Mouse (Mus musculus): ENCODE results near the gene Acacb. TPM values are rescaled to one million over a fixed set of nuclear protein-coding genes. Genes with fewer than 3 reads are reported as not detected.

The Acacb gene
- total and polyA plus RNA-seq, 3 experiments: 3.9 to 16.3 (median 13.4) TPM

- no peak overlapping the region for H3K4me2 ChIP-seq (ENCODE audit: insufficient read depth, low read depth, poor library complexity, severe bottlenecking)
- no peak for TF ChIP-seq GABPA (IDR thresholded peaks at IDR 0.05; ENCODE audit: insufficient replicate concordance, low read depth, low read length)
- TF ChIP-seq MEF2A (IDR thresholded peaks at IDR 0.05; ENCODE audit: borderline replicate concordance, low read depth, low read length): no peak
- no peak for TF ChIP-seq TBP (conservative IDR thresholded peaks at IDR 0.05; ENCODE audit: low read depth, low read length)
- no peak for TF ChIP-seq SMC3 (IDR thresholded peaks at IDR 0.05; ENCODE audit: low read depth, low read length)
- no peak for TF ChIP-seq MXI1 (IDR thresholded peaks at IDR 0.05; ENCODE audit: low read depth, low read length)
- H3K4me1 ChIP-seq (ENCODE audit: control insufficient read depth in 1 of 2, insufficient read depth in 2 of 2): peaks cover 11 to 32% of the 10 kb centered on the region in 2 experiments
- DNase-seq (ENCODE audit: extremely low read depth): no peak
- H3K36me3 ChIP-seq (replicated peaks in 1 of 2; ENCODE audit: control insufficient read depth in 1 of 2, insufficient read depth in 1 of 2, low read length in 1 of 2): no peaks in the 10 kb centered on the region
- no peaks in the 10 kb centered on the region for H3K27me3 ChIP-seq (replicated peaks)
- H3K79me2 ChIP-seq (replicated peaks; ENCODE audit: control insufficient read depth, extremely low read depth, insufficient read depth, poor library complexity, severe bottlenecking): no peaks in the 10 kb centered on the region
- no peak overlapping the region for H3K27ac ChIP-seq (ENCODE audit: insufficient read depth, low read depth)
- no peak overlapping the region for H3K4me3 ChIP-seq (replicated peaks in 1 of 3; ENCODE audit: low read depth in 2 of 3, low read length in 2 of 3, poor library complexity in 1 of 3)
- H3K9ac ChIP-seq (ENCODE audit: insufficient read depth, low read depth): no peak overlapping the region
- H3K9me3 ChIP-seq (replicated peaks; ENCODE audit: low read length): no peaks in the 10 kb centered on the region
- dilution Hi-C loops (cut with MboI; ENCODE audit: extremely low pct_ligation_motif_present, extremely low pct_unique_long_range_greater_than_20kb, low sequenced_read_pairs): no loop called here
- in situ Hi-C loops (cut with MboI; ENCODE audit: low pct_ligation_motif_present, low pct_unique_long_range_greater_than_20kb, low sequenced_read_pairs): no loop called here
Observed at GRCm38 (mm10) chr5:114299156-114299855, 153.0 kb downstream of the Acacb start.

DNA sequence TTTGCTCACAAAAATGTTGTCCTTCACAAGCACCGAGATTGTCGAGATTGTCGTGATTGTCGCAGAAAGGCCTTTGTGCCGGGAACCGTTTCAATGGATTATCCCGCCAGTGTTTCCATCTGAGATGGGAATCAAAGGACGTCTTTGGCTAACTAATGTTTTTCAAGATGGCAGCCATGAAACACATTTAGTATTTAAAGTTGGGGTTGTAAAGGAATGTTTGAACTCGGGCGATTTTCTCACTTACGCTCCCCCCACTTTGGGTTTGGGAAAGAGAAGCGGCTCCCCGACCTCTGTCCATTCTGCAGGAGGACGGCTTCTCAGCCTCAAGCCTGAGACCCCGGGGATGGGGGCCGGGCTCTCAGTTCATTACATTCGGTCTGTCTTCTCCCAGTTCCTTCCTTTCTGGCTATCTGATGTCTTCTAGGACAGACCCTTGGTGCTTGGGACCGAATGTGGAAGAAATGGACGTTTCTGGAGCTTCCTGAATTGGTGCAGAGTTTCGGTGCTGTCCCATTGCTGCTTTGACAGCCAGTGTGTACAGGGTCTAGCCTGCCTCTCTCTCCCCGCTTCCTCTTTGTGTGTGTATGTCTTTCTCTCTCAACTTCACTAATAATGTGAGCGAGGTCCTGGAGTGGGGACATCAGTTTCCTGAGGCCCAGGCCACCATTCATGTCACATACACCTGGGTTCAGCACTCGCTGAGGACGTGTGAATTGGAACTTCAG, 153.7 kb downstream of the Acacb start:
- Histone ChIP-seq H3K4me3 (replicated peaks in 1 of 3; ENCODE audit: low read depth in 2 of 3, low read length in 2 of 3, poor library complexity in 1 of 3) (no peak overlapping the region), H3K9ac (ENCODE audit: insufficient read depth, low read depth) (no peak overlapping the region), H3K36me3 (replicated peaks in 1 of 2; ENCODE audit: control insufficient read depth in 1 of 2, insufficient read depth in 1 of 2, low read length in 1 of 2) (no peaks in the 10 kb centered on the region), H3K27me3 (replicated peaks) (no peaks in the 10 kb centered on the region), H3K27ac (ENCODE audit: insufficient read depth, low read depth) (no peak overlapping the region), H3K4me1 (ENCODE audit: control insufficient read depth in 1 of 2, insufficient read depth in 2 of 2) (peaks cover 11 to 32% of the 10 kb centered on the region in 2 experiments), H3K79me2 (replicated peaks; ENCODE audit: control insufficient read depth, extremely low read depth, insufficient read depth, poor library complexity, severe bottlenecking) (no peaks in the 10 kb centered on the region), H3K4me2 (ENCODE audit: insufficient read depth, low read depth, poor library complexity, severe bottlenecking) (no peak overlapping the region), H3K9me3 (replicated peaks; ENCODE audit: low read length) (no peaks in the 10 kb centered on the region)
- dilution Hi-C loops (cut with MboI; ENCODE audit: extremely low pct_ligation_motif_present, extremely low pct_unique_long_range_greater_than_20kb, low sequenced_read_pairs): no loop called here
- in situ Hi-C loops (cut with MboI; ENCODE audit: low pct_ligation_motif_present, low pct_unique_long_range_greater_than_20kb, low sequenced_read_pairs): no loop called here
- TF ChIP-seq CTCF (conservative IDR thresholded peaks at IDR 0.05 in 1 of 2, IDR thresholded peaks at IDR 0.05 in 1 of 2; ENCODE audit: low read depth in 2 of 2, low read length in 2 of 2): no peak
- TF ChIP-seq EP300 (IDR thresholded peaks at IDR 0.05; ENCODE audit: low read length): no peak
- no peak for TF ChIP-seq USF2 (conservative IDR thresholded peaks at IDR 0.05; ENCODE audit: low read depth, low read length)
- TF ChIP-seq RAD21 (IDR thresholded peaks at IDR 0.05; ENCODE audit: low read depth, low read length): no peak
- TF ChIP-seq GABPA (IDR thresholded peaks at IDR 0.05; ENCODE audit: insufficient replicate concordance, low read depth, low read length): no peak
- no peak for DNase-seq (ENCODE audit: extremely low read depth)

Other genes with a start within 250 kb of the Acacb start
- 66.1 and 74.6 TPM in 2 replicates for gene Coro1c, start 237.8 kb upstream of the Acacb start, total RNA-seq (2012; rRNA removed)
- gene Coro1c, start 237.8 kb upstream of the Acacb start, total RNA-seq (2014; rRNA removed): 67.9 and 69.9 TPM in 2 replicates
- 87.4 and 96.4 TPM in 2 replicates for gene Coro1c, start 237.8 kb upstream of the Acacb start, polyA plus RNA-seq (2012; ENCODE audit: insufficient read length, low read depth)
- gene Ssh1, start 152.6 kb upstream of the Acacb start, total RNA-seq (2012; rRNA removed): 5.6 and 8.2 TPM in 2 replicates
- gene Ssh1, start 152.6 kb upstream of the Acacb start, total RNA-seq (2014; rRNA removed): 2.3 and 3.0 TPM in 2 replicates
- gene Ssh1, start 152.6 kb upstream of the Acacb start, polyA plus RNA-seq (2012; ENCODE audit: insufficient read length, low read depth): 8.1 and 8.9 TPM in 2 replicates
- gene Dao, start 142.8 kb upstream of the Acacb start, total RNA-seq (2012; rRNA removed): 0.97 and 1.4 TPM in 2 replicates
- gene Dao, start 142.8 kb upstream of the Acacb start, total RNA-seq (2014; rRNA removed): 1.9 TPM in 2 replicates
- 3.6 TPM in 2 replicates for gene Dao, start 142.8 kb upstream of the Acacb start, polyA plus RNA-seq (2012; ENCODE audit: insufficient read length, low read depth)
- gene Usp30, start 81.1 kb upstream of the Acacb start, total RNA-seq (2012; rRNA removed): 11.5 and 13.0 TPM in 2 replicates
- gene Usp30, start 81.1 kb upstream of the Acacb start, total RNA-seq (2014; rRNA removed): 13.0 and 15.5 TPM in 2 replicates
- gene Usp30, start 81.1 kb upstream of the Acacb start, polyA plus RNA-seq (2012; ENCODE audit: insufficient read length, low read depth): 14.5 and 16.1 TPM in 2 replicates
- 0.38 and 1.1 TPM in 2 replicates for gene Svop, start 55.0 kb upstream of the Acacb start, total RNA-seq (2012; rRNA removed)
- gene Svop, start 55.0 kb upstream of the Acacb start, total RNA-seq (2014; rRNA removed): 0.20 and 0.31 TPM in 2 replicates
- gene Svop, start 55.0 kb upstream of the Acacb start, polyA plus RNA-seq (2012; ENCODE audit: insufficient read length, low read depth): 0.40 and 0.51 TPM in 2 replicates
- gene Alkbh2, start 18.3 kb upstream of the Acacb start, total RNA-seq (2012; rRNA removed): 35.0 and 35.7 TPM in 2 replicates
- gene Alkbh2, start 18.3 kb upstream of the Acacb start, total RNA-seq (2014; rRNA removed): 34.4 TPM in 2 replicates
- 39.3 and 41.4 TPM in 2 replicates for gene Alkbh2, start 18.3 kb upstream of the Acacb start, polyA plus RNA-seq (2012; ENCODE audit: insufficient read length, low read depth)
- 39.1 and 53.4 TPM in 2 replicates for gene Ung, start 16.1 kb upstream of the Acacb start, total RNA-seq (2012; rRNA removed)
- gene Ung, start 16.1 kb upstream of the Acacb start, total RNA-seq (2014; rRNA removed): 43.5 and 51.9 TPM in 2 replicates
- 83.3 and 91.9 TPM in 2 replicates for gene Ung, start 16.1 kb upstream of the Acacb start, polyA plus RNA-seq (2012; ENCODE audit: insufficient read length, low read depth)
- gene Foxn4, start 127.3 kb downstream of the Acacb start, total RNA-seq (2012; rRNA removed): not detected in 2 replicates
- gene Foxn4, start 127.3 kb downstream of the Acacb start, total RNA-seq (2014; rRNA removed): not detected in 2 replicates
- 0.23 and 0.34 TPM in 2 replicates for gene Foxn4, start 127.3 kb downstream of the Acacb start, polyA plus RNA-seq (2012; ENCODE audit: insufficient read length, low read depth)
- gene Myo1h, start 142.6 kb downstream of the Acacb start, total RNA-seq (2012; rRNA removed): 3.9 and 4.4 TPM in 2 replicates
- 1.1 and 1.3 TPM in 2 replicates for gene Myo1h, start 142.6 kb downstream of the Acacb start, total RNA-seq (2014; rRNA removed)
- 1.8 and 2.6 TPM in 2 replicates for gene Myo1h, start 142.6 kb downstream of the Acacb start, polyA plus RNA-seq (2012; ENCODE audit: insufficient read length, low read depth)
- gene Kctd10, start 234.0 kb downstream of the Acacb start, total RNA-seq (2012; rRNA removed): 39.5 and 41.2 TPM in 2 replicates
- 38.0 and 39.3 TPM in 2 replicates for gene Kctd10, start 234.0 kb downstream of the Acacb start, total RNA-seq (2014; rRNA removed)
- 32.6 and 37.5 TPM in 2 replicates for gene Kctd10, start 234.0 kb downstream of the Acacb start, polyA plus RNA-seq (2012; ENCODE audit: insufficient read length, low read depth)
- 19.9 and 22.1 TPM in 2 replicates for gene Ube3b, start 234.1 kb downstream of the Acacb start, total RNA-seq (2012; rRNA removed)
- 9.5 and 11.7 TPM in 2 replicates for gene Ube3b, start 234.1 kb downstream of the Acacb start, total RNA-seq (2014; rRNA removed)
- 21.1 and 29.8 TPM in 2 replicates for gene Ube3b, start 234.1 kb downstream of the Acacb start, polyA plus RNA-seq (2012; ENCODE audit: insufficient read length, low read depth)